Mouse (Mus musculus) thymus, postnatal 25 days (tissue): ENCODE measurements around the gene Kri1.
"Not testable (repeated sequence)": the region's sequence is repeated elsewhere in the genome, so short reads cannot be mapped to it uniquely, and the experiment has no call there.

ENCODE experiments used
- DNase-seq: peaks from one replicate; pipeline ENCODE4 v3.0.0; 2022

The Kri1 gene

GRCm38 (mm10) chr9:21241343-21241742 lies 46.4 kb downstream of the Kri1 start:
- peak; percentile 89 for DNase-seq

- DNase-seq = no peak
Observed at GRCm38 (mm10) chr9:21239465-21239848, 48.3 kb downstream of the Kri1 start.

GRCm38 (mm10) chr9:21238733-21239464 lies 48.9 kb downstream of the Kri1 start, which contains the start of gene Keap1:
Gene Keap1, minus strand, starts transcription at chr9:21239361.
- DNase-seq = peak; percentile 91

GRCm38 (mm10) chr9:21238004-21238732 lies 49.6 kb downstream of the Kri1 start:
- no peak for DNase-seq

GRCm38 (mm10) chr9:21237368-21238003 lies 50.3 kb downstream of the Kri1 start:
- peak; percentile 58 for DNase-seq

- DNase-seq = no peak
Observed at GRCm38 (mm10) chr9:21236991-21237367, 50.8 kb downstream of the Kri1 start.

GRCm38 (mm10) chr9:21235341-21235740 lies 52.4 kb downstream of the Kri1 start:
- DNase-seq = peak; percentile 38

- DNase-seq = no peak
Observed at GRCm38 (mm10) chr9:21233805-21234204, 54.0 kb downstream of the Kri1 start.

GRCm38 (mm10) chr9:21233366-21233765 lies 54.4 kb downstream of the Kri1 start:
- DNase-seq = no peak

GRCm38 (mm10) chr9:21232867-21233266 lies 54.9 kb downstream of the Kri1 start:
- no peak for DNase-seq

GRCm38 (mm10) chr9:21231551-21231950 lies 56.2 kb downstream of the Kri1 start:
- no peak for DNase-seq

GRCm38 (mm10) chr9:21227342-21227741 lies 60.4 kb downstream of the Kri1 start:
- peak; percentile 47 for DNase-seq

GRCm38 (mm10) chr9:21225415-21225758 lies 62.4 kb downstream of the Kri1 start:
- no peak for DNase-seq

- no peak for DNase-seq
Observed at GRCm38 (mm10) chr9:21224576-21225414, 63.0 kb downstream of the Kri1 start.

GRCm38 (mm10) chr9:21223906-21224305 lies 63.9 kb downstream of the Kri1 start:
- DNase-seq = no peak

GRCm38 (mm10) chr9:21223490-21223889 lies 64.3 kb downstream of the Kri1 start:
- DNase-seq = not testable (repeated sequence)
